Mouse (Mus musculus): ENCODE data around the gene Gm49630. TPM values are rescaled to one million over a fixed set of nuclear protein-coding genes. Genes with fewer than 3 reads are reported as not detected.
"Not testable (repeated sequence)": the region's sequence is repeated elsewhere in the genome, so short reads cannot be mapped to it uniquely, and the experiment has no call there.

Gene Gm49630
- polyA plus RNA-seq, 1 experiment from 2014 or later = not detected

GRCm38 (mm10) chr17:7382711-7383110, 10.9 kb upstream of the Gm49630 start:
- 95% methylated on average over 1 of the region's 3 CpGs for WGBS
- not testable (repeated sequence) for H3K27me3 ChIP-seq (ENCODE audit: control insufficient read depth, insufficient read depth, low read length); H3K4me3 ChIP-seq (ENCODE audit: low read depth, low read length); H3K27ac ChIP-seq (ENCODE audit: low read length); ATAC-seq (ENCODE audit: insufficient number of reproducible peaks, insufficient read depth, low FRiP score, low read depth); H3K36me3 ChIP-seq (ENCODE audit: control insufficient read depth, insufficient read depth, low read length); H3K9ac ChIP-seq (replicated peaks; ENCODE audit: low read depth, low read length); H3K9me3 ChIP-seq (ENCODE audit: control insufficient read depth, low read depth, low read length); H3K4me1 ChIP-seq (ENCODE audit: control insufficient read depth, insufficient read depth, low read length); H3K4me2 ChIP-seq (replicated peaks; ENCODE audit: low read depth, low read length)

GRCm38 (mm10) chr17:7377907-7378306, 6.1 kb upstream of the Gm49630 start:
- not testable (repeated sequence) for ATAC-seq (ENCODE audit: insufficient number of reproducible peaks, insufficient read depth, low FRiP score, low read depth); H3K36me3 ChIP-seq (ENCODE audit: control insufficient read depth, insufficient read depth, low read length)
- WGBS = 5% methylated on average over 2 of the region's 3 CpGs

GRCm38 (mm10) chr17:7376951-7377700, 5.3 kb upstream of the Gm49630 start:
- H3K9ac ChIP-seq (replicated peaks; ENCODE audit: low read depth, low read length); H3K4me2 ChIP-seq (replicated peaks; ENCODE audit: low read depth, low read length); H3K27me3 ChIP-seq (ENCODE audit: control insufficient read depth, insufficient read depth, low read length); H3K4me3 ChIP-seq (ENCODE audit: low read depth, low read length); H3K27ac ChIP-seq (ENCODE audit: low read length); H3K9me3 ChIP-seq (ENCODE audit: control insufficient read depth, low read depth, low read length); H3K36me3 ChIP-seq (ENCODE audit: control insufficient read depth, insufficient read depth, low read length); H3K4me1 ChIP-seq (ENCODE audit: control insufficient read depth, insufficient read depth, low read length): not testable (repeated sequence)
- peak; percentile 57; the same call in 1 of the 2 replicates for ATAC-seq (ENCODE audit: insufficient number of reproducible peaks, insufficient read depth, low FRiP score, low read depth)
- 89% methylated on average over 1 of the region's 3 CpGs for WGBS

More at GRCm38 (mm10) chr17:7377907-7378306, 6.1 kb upstream of the Gm49630 start:
- H3K27ac ChIP-seq (ENCODE audit: low read length); H3K27me3 ChIP-seq (ENCODE audit: control insufficient read depth, insufficient read depth, low read length); H3K4me2 ChIP-seq (replicated peaks; ENCODE audit: low read depth, low read length); H3K4me1 ChIP-seq (ENCODE audit: control insufficient read depth, insufficient read depth, low read length); H3K4me3 ChIP-seq (ENCODE audit: low read depth, low read length); H3K9me3 ChIP-seq (ENCODE audit: control insufficient read depth, low read depth, low read length); H3K9ac ChIP-seq (replicated peaks; ENCODE audit: low read depth, low read length): not testable (repeated sequence)

- not testable (repeated sequence) for H3K36me3 ChIP-seq (ENCODE audit: control insufficient read depth, insufficient read depth, low read length); H3K9me3 ChIP-seq (ENCODE audit: control insufficient read depth, low read depth, low read length); H3K4me3 ChIP-seq (ENCODE audit: low read depth, low read length); H3K4me1 ChIP-seq (ENCODE audit: control insufficient read depth, insufficient read depth, low read length); H3K27ac ChIP-seq (ENCODE audit: low read length); ATAC-seq (ENCODE audit: insufficient number of reproducible peaks, insufficient read depth, low FRiP score, low read depth); H3K4me2 ChIP-seq (replicated peaks; ENCODE audit: low read depth, low read length); H3K9ac ChIP-seq (replicated peaks; ENCODE audit: low read depth, low read length); H3K27me3 ChIP-seq (ENCODE audit: control insufficient read depth, insufficient read depth, low read length)
- 72% methylated on average over 6 of the region's 6 CpGs for whole genome bisulfite sequencing
Measured at GRCm38 (mm10) chr17:7369401-7369800, 2.4 kb downstream of the Gm49630 start.

- H3K36me3 ChIP-seq (ENCODE audit: control insufficient read depth, insufficient read depth, low read length); H3K27me3 ChIP-seq (ENCODE audit: control insufficient read depth, insufficient read depth, low read length); H3K9me3 ChIP-seq (ENCODE audit: control insufficient read depth, low read depth, low read length); ATAC-seq (ENCODE audit: insufficient number of reproducible peaks, insufficient read depth, low FRiP score, low read depth); H3K4me1 ChIP-seq (ENCODE audit: control insufficient read depth, insufficient read depth, low read length); H3K4me3 ChIP-seq (ENCODE audit: low read depth, low read length); H3K9ac ChIP-seq (replicated peaks; ENCODE audit: low read depth, low read length); H3K4me2 ChIP-seq (replicated peaks; ENCODE audit: low read depth, low read length); H3K27ac ChIP-seq (ENCODE audit: low read length): not testable (repeated sequence)
- WGBS = 40% methylated on average over 4 of the region's 7 CpGs
Measured at GRCm38 (mm10) chr17:7366676-7367374, 5.0 kb downstream of the Gm49630 start.

GRCm38 (mm10) chr17:7366265-7366664, 5.5 kb downstream of the Gm49630 start:
- not testable (repeated sequence) for H3K4me3 ChIP-seq (ENCODE audit: low read depth, low read length); H3K4me2 ChIP-seq (replicated peaks; ENCODE audit: low read depth, low read length); H3K36me3 ChIP-seq (ENCODE audit: control insufficient read depth, insufficient read depth, low read length); H3K27ac ChIP-seq (ENCODE audit: low read length); H3K9ac ChIP-seq (replicated peaks; ENCODE audit: low read depth, low read length); H3K9me3 ChIP-seq (ENCODE audit: control insufficient read depth, low read depth, low read length); H3K27me3 ChIP-seq (ENCODE audit: control insufficient read depth, insufficient read depth, low read length); H3K4me1 ChIP-seq (ENCODE audit: control insufficient read depth, insufficient read depth, low read length); ATAC-seq (ENCODE audit: insufficient number of reproducible peaks, insufficient read depth, low FRiP score, low read depth)
- no CpG with 5 or more reads among the region's 1 CpGs for WGBS

- H3K4me1 ChIP-seq (ENCODE audit: control insufficient read depth, insufficient read depth, low read length); H3K27ac ChIP-seq (ENCODE audit: low read length); H3K27me3 ChIP-seq (ENCODE audit: control insufficient read depth, insufficient read depth, low read length); H3K36me3 ChIP-seq (ENCODE audit: control insufficient read depth, insufficient read depth, low read length); H3K4me2 ChIP-seq (replicated peaks; ENCODE audit: low read depth, low read length); H3K4me3 ChIP-seq (ENCODE audit: low read depth, low read length); H3K9me3 ChIP-seq (ENCODE audit: control insufficient read depth, low read depth, low read length); H3K9ac ChIP-seq (replicated peaks; ENCODE audit: low read depth, low read length): not testable (repeated sequence)
- WGBS = no CpG with 5 or more reads among the region's 3 CpGs
- peak; percentile 73 for ATAC-seq (ENCODE audit: insufficient number of reproducible peaks, insufficient read depth, low FRiP score, low read depth)
Measured at GRCm38 (mm10) chr17:7365615-7366014, 6.2 kb downstream of the Gm49630 start.

- H3K9ac ChIP-seq (replicated peaks; ENCODE audit: low read depth, low read length); H3K36me3 ChIP-seq (ENCODE audit: control insufficient read depth, insufficient read depth, low read length); ATAC-seq (ENCODE audit: insufficient number of reproducible peaks, insufficient read depth, low FRiP score, low read depth); H3K4me3 ChIP-seq (ENCODE audit: low read depth, low read length); H3K27me3 ChIP-seq (ENCODE audit: control insufficient read depth, insufficient read depth, low read length); H3K9me3 ChIP-seq (ENCODE audit: control insufficient read depth, low read depth, low read length); H3K27ac ChIP-seq (ENCODE audit: low read length); H3K4me2 ChIP-seq (replicated peaks; ENCODE audit: low read depth, low read length); H3K4me1 ChIP-seq (ENCODE audit: control insufficient read depth, insufficient read depth, low read length): not testable (repeated sequence)
- 82% methylated on average over 9 of the region's 9 CpGs for WGBS
Measured at GRCm38 (mm10) chr17:7360749-7361465, 10.9 kb downstream of the Gm49630 start.
